Mouse (Mus musculus) C2C12 (cell line): Measurements from ENCODE around the gene Plcxd3.

ENCODE experiments used
- CEBPB ChIP-seq: IDR thresholded peaks from one replicate; pipeline ENCODE4 v1.6.1; 2011; ENCODE audit warnings: low read depth, mild to moderate bottlenecking, control low read depth, moderate library complexity
- CTCF ChIP-seq: IDR thresholded peaks from one replicate; pipeline ENCODE4 v1.5.1; 2011; ENCODE audit not compliant: control insufficient read depth, insufficient read depth, insufficient read length
- FOSL1 ChIP-seq: IDR thresholded peaks from one replicate; pipeline ENCODE4 v1.8.0; 2011; ENCODE audit warnings: mild to moderate bottlenecking, low read length; ENCODE audit not compliant: poor library complexity, insufficient read depth, severe bottlenecking
- MAX ChIP-seq: IDR thresholded peaks from one replicate; pipeline ENCODE4 v1.6.1; 2011; ENCODE audit warnings: mild to moderate bottlenecking, control low read depth
- MYOD1 ChIP-seq: IDR thresholded peaks from one replicate; pipeline ENCODE4 v1.6.1; 2011; ENCODE audit warnings: low read depth; ENCODE audit not compliant: control insufficient read depth, insufficient read length
- MYOG ChIP-seq: IDR thresholded peaks from one replicate; pipeline ENCODE4 v1.6.1; 2011; ENCODE audit not compliant: control insufficient read depth, insufficient read length; ENCODE audit errors: extremely low read depth
- USF1 ChIP-seq: IDR thresholded peaks from one replicate; pipeline ENCODE4 v1.6.1; 2011; ENCODE audit warnings: low read depth, mild to moderate bottlenecking, control low read depth, moderate library complexity

GRCm38 (mm10) chr15:4533700-4534099, 158.4 kb downstream of the Plcxd3 start:
- TF ChIP-seq CTCF = no peak
- no peak for TF ChIP-seq MAX
- TF ChIP-seq CEBPB = no peak
- no peak for TF ChIP-seq MYOD1
- no peak for TF ChIP-seq USF1
- no peak for TF ChIP-seq FOSL1
- TF ChIP-seq MYOG = no peak
